Mouse (Mus musculus) natural killer cell, adult 2 months (primary cell): Measurements from ENCODE around the gene Irf6.

Experiments
- DNase-seq, 2 experiments: peaks; one replicate each; pipeline ENCODE4 v3.0.0; 2022; ENCODE audit warnings: low spot score in 2 of 2

Irf6 gene

GRCm38 (mm10) chr1:193200640-193201382 lies 47.9 kb downstream of the Irf6 start:
- no peak for DNase-seq

- DNase-seq: peak; percentile 90 to 92
Observed at GRCm38 (mm10) chr1:193201383-193201778, 48.5 kb downstream of the Irf6 start, which contains the start of gene Traf3ip3. Gene Traf3ip3 (minus strand): TSS chr1:193201703.

- DNase-seq: no peak
Observed at GRCm38 (mm10) chr1:193203821-193204220, 50.9 kb downstream of the Irf6 start.

DNA sequence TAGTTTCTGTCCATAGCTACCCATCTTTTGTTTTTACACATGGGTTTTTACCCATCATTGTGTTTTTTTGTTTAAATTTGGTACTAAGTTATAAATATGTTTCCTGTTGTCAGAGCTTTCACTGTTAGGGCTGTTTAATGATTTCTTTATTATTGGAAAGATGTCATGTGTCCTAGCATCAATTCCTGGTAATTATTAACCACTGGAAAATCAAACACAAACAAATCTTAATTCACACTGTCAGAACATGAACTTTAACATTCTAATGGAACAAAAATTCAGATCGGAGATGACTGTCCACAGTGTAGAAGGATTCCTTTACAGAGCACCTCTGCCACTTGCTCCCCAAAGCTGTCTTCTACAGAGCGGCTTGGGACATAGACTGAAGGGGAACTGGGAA lies 52.5 kb downstream of the Irf6 start:
- no peak for DNase-seq

GRCm38 (mm10) chr1:193207503-193207902 lies 54.6 kb downstream of the Irf6 start, which contains the start of gene Lamb3:
Gene Lamb3 (plus strand): TSS chr1:193207699.
- peak; percentile 42 to 53 for DNase-seq

- DNase-seq: peak; percentile 48 to 68
Observed at GRCm38 (mm10) chr1:193208178-193208577, 55.3 kb downstream of the Irf6 start.

- no peak for DNase-seq
Observed at GRCm38 (mm10) chr1:193211371-193211770, 58.5 kb downstream of the Irf6 start.

- no peak for DNase-seq
Observed at GRCm38 (mm10) chr1:193214053-193214452, 61.1 kb downstream of the Irf6 start.

GRCm38 (mm10) chr1:193216000-193216399 lies 63.1 kb downstream of the Irf6 start:
- no peak for DNase-seq

DNA sequence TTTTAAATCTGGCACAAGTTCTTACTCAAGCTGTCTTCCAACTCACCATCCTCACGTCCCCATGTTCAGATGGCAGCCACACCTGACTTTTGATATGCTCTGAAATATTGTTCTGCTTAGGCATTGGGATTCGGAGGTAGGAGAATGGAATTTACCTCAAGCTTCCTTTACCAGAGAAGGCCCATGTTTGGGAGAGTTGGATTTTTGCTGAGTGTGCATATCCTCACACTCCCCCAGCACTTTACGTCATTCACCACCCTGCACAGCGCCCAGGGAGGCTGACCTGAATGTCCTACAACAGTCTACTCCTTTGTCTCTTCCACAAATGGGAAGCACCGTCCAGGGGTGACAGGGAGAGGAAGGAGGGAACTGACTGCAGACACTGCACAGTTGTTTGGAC lies 67.5 kb downstream of the Irf6 start:
- no peak for DNase-seq
